Mouse (Mus musculus): Measurements from ENCODE around the gene Cgnl1. TPM values are rescaled to one million over a fixed set of nuclear protein-coding genes. Genes with fewer than 3 reads are reported as not detected.
"Not testable (repeated sequence)": the region's sequence is repeated elsewhere in the genome, so short reads cannot be mapped to it uniquely, and the experiment has no call there.

Gene Cgnl1
- polyA plus RNA-seq, 1 experiment from 2014 or later, result 48.8 TPM

- Histone ChIP-seq H3K27me3 (ENCODE audit: control insufficient read depth, insufficient read depth, low read length) (no peaks in the 10 kb centered on the region), H3K27ac (ENCODE audit: low read depth, low read length) (no peak overlapping the region), H3K9ac (ENCODE audit: low read depth, low read length) (no peak overlapping the region), H3K4me2 (no peak overlapping the region), H3K4me3 (ENCODE audit: low read depth, low read length) (no peak overlapping the region), H3K36me3 (ENCODE audit: control insufficient read depth, insufficient read depth, low read length) (peaks cover 27% of the 10 kb centered on the region), H3K9me3 (replicated peaks; ENCODE audit: control insufficient read depth, low read length) (no peaks in the 10 kb centered on the region), H3K4me1 (ENCODE audit: control insufficient read depth, insufficient read depth, low read length) (peaks cover 9% of the 10 kb centered on the region; the same call in 1 of the 2 replicates)
- whole genome bisulfite sequencing (ENCODE audit: insufficient replicate concordance), result 78% methylated on average over 6 of the region's 6 CpGs
- ATAC-seq (replicated peaks; ENCODE audit: insufficient number of reproducible peaks, low FRiP score, low TSS enrichment), result no peak
These were observed 143.1 kb downstream of the Cgnl1 start for GRCm38 (mm10) chr9:71628286-71628685.

GRCm38 (mm10) chr9:71625961-71626360 lies 145.4 kb downstream of the Cgnl1 start:
- Histone ChIP-seq H3K4me1 (ENCODE audit: control insufficient read depth, insufficient read depth, low read length) (peaks cover 24% of the 10 kb centered on the region), H3K4me3 (ENCODE audit: low read depth, low read length) (no peak overlapping the region), H3K9ac (ENCODE audit: low read depth, low read length) (no peak overlapping the region), H3K27me3 (ENCODE audit: control insufficient read depth, insufficient read depth, low read length) (no peaks in the 10 kb centered on the region), H3K36me3 (ENCODE audit: control insufficient read depth, insufficient read depth, low read length) (peaks cover 17% of the 10 kb centered on the region; the same call in 1 of the 2 replicates), H3K27ac (ENCODE audit: low read depth, low read length) (no peak overlapping the region), H3K9me3 (replicated peaks; ENCODE audit: control insufficient read depth, low read length) (no peaks in the 10 kb centered on the region), H3K4me2 (no peak overlapping the region)
- 71% methylated on average over 6 of the region's 6 CpGs for WGBS (ENCODE audit: insufficient replicate concordance)
- no peak for ATAC-seq (replicated peaks; ENCODE audit: insufficient number of reproducible peaks, low FRiP score, low TSS enrichment)

- no peaks in the 10 kb centered on the region for H3K27me3 ChIP-seq (ENCODE audit: control insufficient read depth, insufficient read depth, low read length)
- no peaks in the 10 kb centered on the region for H3K9me3 ChIP-seq (replicated peaks; ENCODE audit: control insufficient read depth, low read length)
- WGBS (ENCODE audit: insufficient replicate concordance), result 49% methylated on average over 10 of the region's 10 CpGs
- H3K27ac ChIP-seq (ENCODE audit: low read depth, low read length), result no peak overlapping the region
- ATAC-seq (replicated peaks; ENCODE audit: insufficient number of reproducible peaks, low FRiP score, low TSS enrichment), result no peak
- no peak overlapping the region for H3K4me2 ChIP-seq
- H3K4me3 ChIP-seq (ENCODE audit: low read depth, low read length), result no peak overlapping the region
- H3K9ac ChIP-seq (ENCODE audit: low read depth, low read length), result no peak overlapping the region
- peaks cover 11% of the 10 kb centered on the region; the same call in 1 of the 2 replicates for H3K36me3 ChIP-seq (ENCODE audit: control insufficient read depth, insufficient read depth, low read length)
- peaks cover 24% of the 10 kb centered on the region for H3K4me1 ChIP-seq (ENCODE audit: control insufficient read depth, insufficient read depth, low read length)
These were observed 146.5 kb downstream of the Cgnl1 start for GRCm38 (mm10) chr9:71624793-71625495.

- no peak for ATAC-seq (replicated peaks; ENCODE audit: insufficient number of reproducible peaks, low FRiP score, low TSS enrichment)
- no peak overlapping the region for H3K27ac ChIP-seq (ENCODE audit: low read depth, low read length)
- 36% methylated on average over 4 of the region's 4 CpGs for WGBS (ENCODE audit: insufficient replicate concordance)
These were observed 147.4 kb downstream of the Cgnl1 start for GRCm38 (mm10) chr9:71623871-71624569.

GRCm38 (mm10) chr9:71622593-71622992 lies 148.8 kb downstream of the Cgnl1 start:
- H3K27me3 ChIP-seq (ENCODE audit: control insufficient read depth, insufficient read depth, low read length), result no peaks in the 10 kb centered on the region
- H3K36me3 ChIP-seq (ENCODE audit: control insufficient read depth, insufficient read depth, low read length), result 0 out of 2 replicates have a peak, but pooled peaks cover 2% of the 10 kb centered on the region
- 56% methylated on average over 3 of the region's 3 CpGs for WGBS (ENCODE audit: insufficient replicate concordance)
- no peak for ATAC-seq (replicated peaks; ENCODE audit: insufficient number of reproducible peaks, low FRiP score, low TSS enrichment)
- no peak overlapping the region for H3K4me2 ChIP-seq
- 0 out of 2 replicates have a peak overlapping the region, but pooled peaks have one; percentile 40 for H3K9ac ChIP-seq (ENCODE audit: low read depth, low read length)
- peak overlapping the region; percentile 64 for H3K27ac ChIP-seq (ENCODE audit: low read depth, low read length)
- H3K4me3 ChIP-seq (ENCODE audit: low read depth, low read length), result no peak overlapping the region
- H3K4me1 ChIP-seq (ENCODE audit: control insufficient read depth, insufficient read depth, low read length), result peaks cover 21% of the 10 kb centered on the region
- H3K9me3 ChIP-seq (replicated peaks; ENCODE audit: control insufficient read depth, low read length), result no peaks in the 10 kb centered on the region

More at GRCm38 (mm10) chr9:71623871-71624569, 147.4 kb downstream of the Cgnl1 start:
- Histone ChIP-seq H3K9me3 (replicated peaks; ENCODE audit: control insufficient read depth, low read length) (no peaks in the 10 kb centered on the region), H3K27me3 (ENCODE audit: control insufficient read depth, insufficient read depth, low read length) (no peaks in the 10 kb centered on the region), H3K9ac (ENCODE audit: low read depth, low read length) (no peak overlapping the region), H3K4me1 (ENCODE audit: control insufficient read depth, insufficient read depth, low read length) (peaks cover 21% of the 10 kb centered on the region), H3K4me3 (ENCODE audit: low read depth, low read length) (no peak overlapping the region), H3K36me3 (ENCODE audit: control insufficient read depth, insufficient read depth, low read length) (peaks cover 5% of the 10 kb centered on the region; the same call in 1 of the 2 replicates), H3K4me2 (no peak overlapping the region)

GRCm38 (mm10) chr9:71621968-71622367 lies 149.4 kb downstream of the Cgnl1 start:
- Histone ChIP-seq H3K9me3 (replicated peaks; ENCODE audit: control insufficient read depth, low read length) (no peaks in the 10 kb centered on the region), H3K4me3 (ENCODE audit: low read depth, low read length) (no peak overlapping the region), H3K9ac (ENCODE audit: low read depth, low read length) (no peak overlapping the region), H3K36me3 (ENCODE audit: control insufficient read depth, insufficient read depth, low read length) (no peaks in the 10 kb centered on the region), H3K27ac (ENCODE audit: low read depth, low read length) (peak overlapping the region; percentile 64; the same call in 1 of the 2 replicates), H3K4me1 (ENCODE audit: control insufficient read depth, insufficient read depth, low read length) (peaks cover 21% of the 10 kb centered on the region), H3K4me2 (no peak overlapping the region), H3K27me3 (ENCODE audit: control insufficient read depth, insufficient read depth, low read length) (no peaks in the 10 kb centered on the region)
- ATAC-seq (replicated peaks; ENCODE audit: insufficient number of reproducible peaks, low FRiP score, low TSS enrichment), result no peak
- WGBS (ENCODE audit: insufficient replicate concordance), result 48% methylated on average over 4 of the region's 4 CpGs

GRCm38 (mm10) chr9:71620116-71620515 lies 151.3 kb downstream of the Cgnl1 start:
- not testable (repeated sequence) for H3K27me3 ChIP-seq (ENCODE audit: control insufficient read depth, insufficient read depth, low read length); H3K4me2 ChIP-seq; ATAC-seq (replicated peaks; ENCODE audit: insufficient number of reproducible peaks, low FRiP score, low TSS enrichment); H3K27ac ChIP-seq (ENCODE audit: low read depth, low read length); H3K9ac ChIP-seq (ENCODE audit: low read depth, low read length); H3K36me3 ChIP-seq (ENCODE audit: control insufficient read depth, insufficient read depth, low read length); H3K9me3 ChIP-seq (replicated peaks; ENCODE audit: control insufficient read depth, low read length); H3K4me3 ChIP-seq (ENCODE audit: low read depth, low read length)
- WGBS (ENCODE audit: insufficient replicate concordance), result 84% methylated on average over 5 of the region's 5 CpGs
- H3K4me1 ChIP-seq (ENCODE audit: control insufficient read depth, insufficient read depth, low read length), result peaks cover 21% of the 10 kb centered on the region

GRCm38 (mm10) chr9:71617363-71617762 lies 154.0 kb downstream of the Cgnl1 start:
- H3K27me3 ChIP-seq (ENCODE audit: control insufficient read depth, insufficient read depth, low read length), result no peaks in the 10 kb centered on the region
- no peak overlapping the region for H3K27ac ChIP-seq (ENCODE audit: low read depth, low read length)
- ATAC-seq (replicated peaks; ENCODE audit: insufficient number of reproducible peaks, low FRiP score, low TSS enrichment), result no peak
- H3K9me3 ChIP-seq (replicated peaks; ENCODE audit: control insufficient read depth, low read length), result no peaks in the 10 kb centered on the region
- 40% methylated on average over 8 of the region's 8 CpGs for WGBS (ENCODE audit: insufficient replicate concordance)
- no peaks in the 10 kb centered on the region for H3K36me3 ChIP-seq (ENCODE audit: control insufficient read depth, insufficient read depth, low read length)
- no peak overlapping the region for H3K4me3 ChIP-seq (ENCODE audit: low read depth, low read length)
- no peak overlapping the region for H3K9ac ChIP-seq (ENCODE audit: low read depth, low read length)
- no peak overlapping the region for H3K4me2 ChIP-seq
- peaks cover 8% of the 10 kb centered on the region for H3K4me1 ChIP-seq (ENCODE audit: control insufficient read depth, insufficient read depth, low read length)
